Mouse (Mus musculus) ovary, postnatal 10 days (tissue): Measurements from ENCODE around the gene Atp6v0a2.
"Not testable (repeated sequence)": the region's sequence is repeated elsewhere in the genome, so short reads cannot be mapped to it uniquely, and the experiment has no call there.

ENCODE experiments used
- DNase-seq: peaks from one replicate; pipeline ENCODE4 v3.0.0; 2022; ENCODE audit warnings: low spot score

The Atp6v0a2 gene

DNA sequence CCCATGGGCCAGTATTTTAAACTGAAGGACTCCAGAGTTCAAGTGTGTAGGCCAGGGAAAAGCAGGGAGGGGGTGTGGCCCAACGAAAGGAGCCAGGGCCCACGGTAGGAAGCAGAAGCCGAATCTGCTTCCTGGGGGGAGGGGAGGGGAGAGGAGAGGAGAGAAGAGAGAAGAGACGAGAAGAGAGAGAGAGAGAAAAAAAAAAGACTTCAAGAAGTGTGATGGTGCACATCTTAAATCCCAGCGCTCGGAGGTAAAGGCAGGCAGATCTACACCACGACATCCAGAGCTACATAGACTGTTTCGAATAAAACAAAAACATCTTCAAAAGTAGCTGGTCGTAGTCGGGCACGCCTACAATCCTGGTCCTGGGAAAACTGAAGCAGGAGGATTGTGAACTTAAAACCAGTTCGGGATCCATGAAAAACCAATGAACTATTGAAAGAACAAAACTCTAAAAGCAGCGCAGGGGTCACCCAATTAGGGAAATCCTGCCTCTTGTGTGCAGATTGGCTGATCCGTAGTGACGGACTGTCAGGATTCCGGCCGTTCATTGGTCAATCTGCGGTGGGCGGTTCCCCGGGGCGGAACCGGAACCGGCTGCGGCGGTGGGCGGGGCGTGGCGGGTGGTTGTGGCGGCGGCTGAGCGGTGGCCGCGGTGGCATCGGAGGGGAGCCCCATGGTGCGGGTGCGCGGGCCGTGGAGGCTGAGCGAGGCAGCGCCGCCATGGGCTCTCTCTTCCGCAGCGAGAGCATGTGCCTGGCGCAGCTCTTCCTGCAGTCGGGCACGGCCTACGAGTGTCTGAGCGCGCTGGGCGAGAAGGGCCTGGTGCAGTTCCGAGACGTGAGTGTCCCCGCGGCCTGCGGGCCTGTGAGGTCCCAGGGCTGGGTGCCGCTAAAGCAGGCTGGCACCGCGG is at the start of gene Atp6v0a2:
TSS of gene Atp6v0a2 (plus strand) at position 129 of the 916 bp plus-strand sequence.
- peak; percentile 88 for DNase-seq

- DNase-seq: peak; percentile 79
Measured at GRCm38 (mm10) chr5:124578633-124579317, 49.6 kb upstream of the Atp6v0a2 start, which contains the start of the genes Eif2b1 and Gtf2h3. Gene Eif2b1 (minus strand): TSS chr5:124579131. Gene Gtf2h3 (plus strand): TSS chr5:124579140.

DNA sequence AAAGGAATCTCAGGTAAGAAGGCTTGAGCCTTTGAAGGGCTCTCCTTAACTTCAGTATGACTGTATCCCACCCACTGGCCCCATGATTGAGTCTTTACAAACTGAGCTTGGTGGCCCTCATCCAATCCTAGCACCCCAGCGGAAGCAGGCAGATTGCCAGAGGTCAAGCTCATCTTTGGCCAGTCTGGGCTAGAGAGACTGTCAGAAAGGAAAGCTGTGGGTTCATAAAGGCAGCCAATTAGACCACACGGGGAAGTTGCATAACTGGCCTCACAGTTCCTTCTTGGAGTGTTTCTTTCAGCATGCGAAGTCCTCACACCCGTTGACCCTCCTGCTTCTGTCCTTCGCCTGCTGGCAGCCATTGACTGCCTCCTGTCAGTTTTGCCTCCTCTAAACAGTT is 45.9 kb upstream of the Atp6v0a2 start:
- DNase-seq: no peak

- no peak for DNase-seq
Measured at GRCm38 (mm10) chr5:124592768-124593167, 35.6 kb upstream of the Atp6v0a2 start.

GRCm38 (mm10) chr5:124598224-124599174 is 29.9 kb upstream of the Atp6v0a2 start:
- peak; percentile 89 for DNase-seq

GRCm38 (mm10) chr5:124599726-124600125 is 28.6 kb upstream of the Atp6v0a2 start:
- DNase-seq: not testable (repeated sequence)

GRCm38 (mm10) chr5:124602349-124602748 is 26.0 kb upstream of the Atp6v0a2 start:
- no peak for DNase-seq

DNA sequence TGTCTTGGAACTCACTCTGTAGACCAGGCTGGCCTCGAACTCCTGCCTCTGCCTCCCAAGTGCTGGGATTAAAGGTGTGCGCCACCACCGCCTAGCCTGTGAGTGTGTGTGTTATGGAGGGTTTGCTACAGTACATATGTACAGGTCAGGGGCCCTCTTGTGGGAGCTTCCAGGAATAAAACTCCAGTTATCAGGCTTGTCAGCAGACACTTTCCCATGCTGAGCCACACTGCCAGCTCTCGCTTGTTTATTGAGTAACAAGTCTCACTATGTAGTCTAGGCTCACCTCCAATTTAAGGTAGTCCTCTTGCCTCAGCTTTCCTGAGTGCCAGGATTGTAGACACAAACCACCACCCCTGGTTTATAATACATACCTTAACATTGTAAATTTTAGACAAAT is 24.1 kb upstream of the Atp6v0a2 start:
- no peak for DNase-seq

DNA sequence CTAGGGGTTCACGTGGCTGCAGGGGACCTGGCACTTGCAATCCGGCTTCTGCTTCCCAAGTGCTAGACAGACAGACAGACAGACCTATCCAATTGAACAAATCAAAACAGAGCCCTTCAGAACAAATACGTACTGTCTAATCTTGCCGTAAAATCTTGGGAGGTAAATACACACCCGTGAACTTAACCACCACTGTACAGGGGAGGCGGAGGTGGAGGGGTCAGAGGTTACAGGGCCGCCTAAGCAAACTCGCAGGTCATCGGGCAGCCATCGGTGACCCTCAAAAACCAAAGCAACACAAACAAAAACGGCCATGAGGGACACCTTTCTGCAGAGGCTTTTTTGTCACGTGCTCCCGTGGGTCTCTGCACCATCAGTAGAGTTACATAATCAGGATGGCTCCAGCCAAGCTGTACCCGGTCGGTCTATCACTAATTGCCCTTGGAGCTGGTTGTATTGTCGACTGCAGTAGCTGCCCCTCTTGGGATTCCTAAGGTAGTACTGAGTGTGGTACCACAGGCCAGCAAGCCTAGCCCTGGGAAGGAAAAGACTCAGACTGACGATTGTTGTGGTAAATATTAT is 23.2 kb upstream of the Atp6v0a2 start:
- DNase-seq: no peak

GRCm38 (mm10) chr5:124610965-124611364 is 17.4 kb upstream of the Atp6v0a2 start:
- no peak for DNase-seq

DNA sequence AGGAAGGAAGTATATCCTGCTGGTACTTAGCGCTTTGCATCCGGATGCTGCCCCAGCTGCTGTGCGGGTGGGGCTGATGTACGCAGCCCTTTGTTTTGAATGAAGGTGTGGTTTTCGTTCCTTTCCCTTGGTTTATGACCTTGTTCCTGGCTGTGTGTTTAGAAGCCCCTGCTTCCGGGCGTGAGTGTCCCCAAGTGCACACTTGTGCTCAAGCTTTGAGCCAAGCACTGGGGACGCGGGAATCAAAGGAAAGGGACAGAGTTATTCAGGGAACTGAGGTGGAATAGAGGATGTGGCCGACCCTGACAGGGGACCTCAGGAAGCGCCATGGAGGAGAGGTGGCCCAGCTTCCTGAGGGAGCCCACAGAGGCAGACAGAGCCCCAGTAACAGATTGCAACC is 13.7 kb upstream of the Atp6v0a2 start:
- DNase-seq: no peak

- DNase-seq: no peak
Measured at GRCm38 (mm10) chr5:124618711-124619110, 9.7 kb upstream of the Atp6v0a2 start.

DNA sequence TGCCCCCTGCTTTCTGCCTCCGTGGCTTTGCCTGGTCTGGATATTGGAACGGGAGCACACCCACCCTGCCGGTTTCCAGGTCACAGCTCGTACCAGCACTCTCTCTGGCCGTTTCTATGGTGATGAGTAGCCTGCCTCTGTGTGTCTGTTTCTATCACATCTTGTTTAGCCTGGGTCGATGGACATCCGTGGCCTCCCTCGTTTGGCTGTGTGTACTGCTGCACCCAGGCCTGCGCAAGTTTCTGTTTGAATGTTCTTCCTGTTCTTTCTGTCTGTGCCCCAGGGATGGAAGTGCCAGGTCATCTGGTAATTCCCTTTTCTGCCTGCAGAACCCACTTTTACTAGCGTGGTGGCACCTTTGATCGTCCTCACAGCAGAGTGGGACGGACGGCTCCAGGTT is 7.0 kb upstream of the Atp6v0a2 start:
- DNase-seq: no peak

DNA sequence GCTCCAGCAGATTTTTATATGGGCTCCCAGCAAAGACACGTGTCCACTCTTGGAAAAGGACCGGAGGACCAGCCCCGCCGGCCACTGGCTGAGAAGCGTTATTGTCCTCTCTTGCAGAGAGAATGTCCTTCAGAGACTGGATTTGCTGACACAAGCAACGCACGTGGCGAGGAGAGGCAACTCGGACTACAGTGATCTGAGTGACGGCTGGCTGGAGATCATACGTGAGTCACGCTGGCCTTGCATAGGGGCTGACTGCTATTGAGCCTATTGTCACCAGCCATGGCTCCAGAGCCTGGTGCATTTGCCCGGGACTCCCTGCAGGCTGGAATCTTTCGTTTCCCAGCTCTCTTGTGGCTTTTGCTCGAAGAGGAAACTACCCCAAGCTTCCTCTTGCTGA is 5.5 kb upstream of the Atp6v0a2 start:
- no peak for DNase-seq

- DNase-seq: no peak
Measured at GRCm38 (mm10) chr5:124624291-124624690, 4.1 kb upstream of the Atp6v0a2 start.

- no peak for DNase-seq
Measured at GRCm38 (mm10) chr5:124629641-124630040, 1.3 kb downstream of the Atp6v0a2 start.

DNA sequence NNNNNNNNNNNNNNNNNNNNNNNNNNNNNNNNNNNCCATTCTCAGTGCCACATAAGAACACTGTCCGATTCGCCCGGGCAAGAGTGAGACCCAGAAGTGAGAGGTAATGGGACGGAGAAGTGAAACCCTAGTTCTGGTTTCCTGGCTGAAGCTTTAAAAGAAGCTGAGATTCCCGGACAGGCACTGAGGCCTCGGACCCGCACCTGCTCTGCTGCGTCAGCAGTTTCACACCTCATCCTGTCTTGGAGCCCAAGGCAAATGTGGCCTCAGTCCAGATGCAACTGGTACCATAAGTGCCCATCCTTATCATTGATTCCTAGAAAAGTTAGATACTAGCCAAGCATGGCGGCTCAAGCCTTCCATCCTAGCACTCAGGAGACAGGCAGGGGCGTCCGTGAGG is 3.3 kb downstream of the Atp6v0a2 start:
- DNase-seq: no peak

- DNase-seq: no peak
Measured at GRCm38 (mm10) chr5:124632461-124632860, 4.1 kb downstream of the Atp6v0a2 start.

- DNase-seq: no peak
Measured at GRCm38 (mm10) chr5:124633425-124633824, 5.0 kb downstream of the Atp6v0a2 start.

DNA sequence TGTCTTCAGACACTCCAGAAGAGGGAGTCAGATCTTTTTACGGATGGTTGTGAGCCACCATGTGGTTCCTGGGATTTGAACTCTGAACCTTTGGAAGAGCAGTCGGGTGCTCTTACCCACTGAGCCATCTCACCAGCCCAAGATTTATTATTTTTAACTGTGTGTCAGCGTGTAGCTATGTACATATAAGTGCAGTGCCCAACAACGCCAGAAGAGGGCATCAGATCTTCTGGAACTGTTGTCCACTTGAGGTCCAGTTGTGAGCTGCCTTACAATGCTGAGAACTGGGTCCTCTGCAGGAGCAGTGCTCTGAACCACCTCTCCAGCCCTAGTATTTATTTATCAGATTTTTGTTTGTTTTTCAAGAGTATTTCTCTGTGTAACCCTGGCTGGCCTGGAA is 6.7 kb downstream of the Atp6v0a2 start:
- not testable (repeated sequence) for DNase-seq

GRCm38 (mm10) chr5:124636139-124636538 is 7.8 kb downstream of the Atp6v0a2 start:
- no peak for DNase-seq

- DNase-seq: no peak
Measured at GRCm38 (mm10) chr5:124636694-124637093, 8.3 kb downstream of the Atp6v0a2 start.
